Mouse (Mus musculus) stomach, embryonic 14.5 days (tissue): Measurements from ENCODE around the gene Ehd3. TPM values are rescaled to one million over a fixed set of nuclear protein-coding genes. Genes with fewer than 3 reads are reported as not detected.

Source experiments
- polyA plus RNA-seq: library from polyadenylated mRNA; unstranded; fragments of >200 nt; fragmentation: Nextera tagmentation; extraction: Ambion mirVana; gene quantifications from 2 replicates; pipeline ENCODE4 v1.2.1, GENCODE M21; 2014

Gene Ehd3
- polyA plus RNA-seq, 1 experiment from 2014 or later, result 5.0 TPM

Other genes with a start within 250 kb of the Ehd3 start
- 0.52 and 0.53 TPM in 2 replicates for gene Galnt14, start 93.7 kb upstream of the Ehd3 start, polyA plus RNA-seq
- 1.1 and 1.2 TPM in 2 replicates for gene Xdh, start 146.1 kb downstream of the Ehd3 start, polyA plus RNA-seq
- not detected in 2 replicates for gene Srd5a2, start 243.8 kb downstream of the Ehd3 start, polyA plus RNA-seq